In genomic region chr16:44559330-44559695, GRCm38 (mm10) we compare ENCODE assay signal across 9 mouse cellular contexts. TPM values are rescaled to one million over a fixed set of nuclear protein-coding genes. Genes with fewer than 3 reads are reported as not detected.
DNase-seq lines count a peak whose midpoint lies in the region; ATAC-seq and TF ChIP-seq lines count a peak whose summit lies in the region.
"Had no signal": no experiment of that assay in that cellular context is flagged by ENCODE, and none has a peak within 500 bp of the region (broad histone marks: within the 10 kb centered on the region; RNA-seq: fewer than 3 reads in every experiment).

No protein-coding gene starts in this region.

- 8% methylated on average over 5 of the region's 5 CpGs for WGBS in neural tube, embryonic 11.5 days
- 7% methylated on average over 5 of the region's 5 CpGs for WGBS in limb, embryonic 11.5 days
- WGBS in stomach, postnatal 0 days = 25% methylated on average over 5 of the region's 5 CpGs

- H3K9ac ChIP-seq in neural tube, embryonic 11.5 days (ENCODE audit: low read length) = no peak overlapping the region
- peak overlapping the region; percentile 17; the same call in 1 of the 2 replicates for H3K9ac ChIP-seq in limb, embryonic 11.5 days (ENCODE audit: low read length)
- H3K9ac ChIP-seq in stomach, postnatal 0 days (ENCODE audit: low read length) = no peak overlapping the region

- H3K27ac ChIP-seq in neural tube, embryonic 11.5 days (ENCODE audit: low read depth, low read length) = no peak overlapping the region
- H3K27ac ChIP-seq in limb, embryonic 11.5 days (replicated peaks; ENCODE audit: low read depth, low read length) = no peak overlapping the region
- H3K27ac ChIP-seq in stomach, postnatal 0 days (replicated peaks) = no peak overlapping the region

- TF ChIP-seq EP300 in stomach, postnatal 0 days (optimal IDR thresholded peaks at IDR 0.05) = no peak

- H3K4me1 ChIP-seq in neural tube, embryonic 11.5 days (ENCODE audit: control insufficient read depth, insufficient read depth, low read length) = peaks cover 15% of the 10 kb centered on the region
- peaks cover 7% of the 10 kb centered on the region for H3K4me1 ChIP-seq in limb, embryonic 11.5 days (ENCODE audit: control insufficient read depth, insufficient read depth, low read length)
- no peaks in the 10 kb centered on the region for H3K4me1 ChIP-seq in stomach, postnatal 0 days (replicated peaks; ENCODE audit: control insufficient read depth, insufficient read depth)

- TF ChIP-seq CTCF in stomach, postnatal 0 days (IDR thresholded peaks at IDR 0.05; ENCODE audit: low read depth) = no peak

- H3K27me3 ChIP-seq in neural tube, embryonic 11.5 days (ENCODE audit: control insufficient read depth, insufficient read depth, low read length) = no peaks in the 10 kb centered on the region
- no peaks in the 10 kb centered on the region for H3K27me3 ChIP-seq in limb, embryonic 11.5 days (ENCODE audit: control insufficient read depth, insufficient read depth, low read length)
- no peaks in the 10 kb centered on the region for H3K27me3 ChIP-seq in stomach, postnatal 0 days (ENCODE audit: control insufficient read depth, insufficient read depth, low read length)

- peak overlapping the region; percentile 54 for H3K4me2 ChIP-seq in neural tube, embryonic 11.5 days (ENCODE audit: low read depth)
- H3K4me2 ChIP-seq in limb, embryonic 11.5 days (ENCODE audit: low read depth, severe bottlenecking) = peak overlapping the region; percentile 54
- peak overlapping the region; percentile 86 for H3K4me2 ChIP-seq in stomach, postnatal 0 days (replicated peaks; ENCODE audit: low read depth)

- DNase-seq in embryo, embryonic 11 days = peak; percentile 59
- DNase-seq in embryo, embryonic 10 days (ENCODE audit: low spot score) = no peak
- DNase-seq in neural tube, embryonic 11.5 days (ENCODE audit: low spot score) = no peak
- DNase-seq in neural tube, embryonic 10.5 days (ENCODE audit: extremely low spot score, low spot score) = no peak
- no peak for DNase-seq in limb, embryonic 11.5 days (ENCODE audit: low spot score)
- no peak for DNase-seq in stomach, postnatal 0 days (ENCODE audit: low spot score)
- no peak for DNase-seq in layer of hippocampus, adult 18-20 months (ENCODE audit: low spot score in 2 of 2)
- no peak for DNase-seq in urinary bladder, adult 18-20 months (ENCODE audit: low spot score in 2 of 2)

- ATAC-seq in neural tube, embryonic 11.5 days (ENCODE audit: insufficient read depth, low FRiP score, low TSS enrichment) = no peak
- no peak for ATAC-seq in limb, embryonic 11.5 days (ENCODE audit: insufficient number of reproducible peaks, low FRiP score, low TSS enrichment, low read depth)
- no peak for ATAC-seq in stomach, postnatal 0 days (ENCODE audit: low FRiP score, low TSS enrichment)
- ATAC-seq: CD4-positive, CD25-positive, alpha-beta regulatory T cell, adult 4 months had no signal

- peak overlapping the region; percentile 65 for H3K4me3 ChIP-seq in neural tube, embryonic 11.5 days (ENCODE audit: low read depth, low read length)
- H3K4me3 ChIP-seq in limb, embryonic 11.5 days (ENCODE audit: low read depth, low read length) = peak overlapping the region; percentile 98
- H3K4me3 ChIP-seq in stomach, postnatal 0 days (ENCODE audit: low read depth, low read length) = peak overlapping the region; percentile 64; the same call in 1 of the 2 replicates

- no peaks in the 10 kb centered on the region for H3K9me3 ChIP-seq in neural tube, embryonic 11.5 days (ENCODE audit: control insufficient read depth, low read length)
- H3K9me3 ChIP-seq in limb, embryonic 11.5 days (ENCODE audit: control insufficient read depth, low read length) = no peaks in the 10 kb centered on the region
- no peaks in the 10 kb centered on the region for H3K9me3 ChIP-seq in stomach, postnatal 0 days (ENCODE audit: control insufficient read depth, low read length)

- H3K36me3 ChIP-seq in neural tube, embryonic 11.5 days (ENCODE audit: control insufficient read depth, insufficient read depth, low read length) = no peaks in the 10 kb centered on the region
- H3K36me3 ChIP-seq in limb, embryonic 11.5 days (ENCODE audit: control insufficient read depth, insufficient read depth, low read length) = no peaks in the 10 kb centered on the region
- H3K36me3 ChIP-seq in stomach, postnatal 0 days (ENCODE audit: control insufficient read depth, insufficient read depth, low read length) = no peaks in the 10 kb centered on the region

RNA-seq across cellular contexts. Expression of gene Boc, which starts 0.6 kb away (rescaled TPM):
- 43.8 and 48.2 TPM in 2 replicates for polyA plus RNA-seq in neural tube, embryonic 11.5 days (2014; fragmentation: Nextera tagmentation; extraction: Ambion mirVana)
- 39.3 and 41.9 TPM in 2 replicates for polyA plus RNA-seq in limb, embryonic 11.5 days (2014; fragmentation: Nextera tagmentation; extraction: Ambion mirVana)
- polyA plus RNA-seq in stomach, postnatal 0 days (2015; fragmentation: Nextera tagmentation; extraction: Ambion mirVana) = 5.9 and 6.1 TPM in 2 replicates
- total RNA-seq in layer of hippocampus, adult 18-20 months (2021) = 10 to 100 TPM; 11.5 to 11.6 TPM
